24 mouse cellular contexts compared by ENCODE assay signal in genomic region chr9:123469087-123469486, GRCm38 (mm10). TPM values are rescaled to one million over a fixed set of nuclear protein-coding genes. Genes with fewer than 3 reads are reported as not detected.
DNase-seq lines count a peak whose midpoint lies in the region; ATAC-seq lines count a peak whose summit lies in the region.
"Had no signal": no experiment of that assay in that cellular context is flagged by ENCODE, and none has a peak within 500 bp of the region (broad histone marks: within the 10 kb centered on the region; RNA-seq: fewer than 3 reads in every experiment).

No protein-coding gene starts in this region.

- no peak overlapping the region for H3K4me3 ChIP-seq in heart, embryonic 15.5 days
- no peak overlapping the region for H3K4me3 ChIP-seq in kidney, embryonic 16.5 days (ENCODE audit: low read length)
- H3K4me3 ChIP-seq: embryonic facial prominence, embryonic 12.5 days; forebrain, embryonic 13.5 days; hindbrain, embryonic 13.5 days; stomach, embryonic 15.5 days had no signal

- peaks cover 30% of the 10 kb centered on the region for H3K4me1 ChIP-seq in heart, embryonic 15.5 days (replicated peaks)
- H3K4me1 ChIP-seq in kidney, embryonic 16.5 days (ENCODE audit: insufficient read depth, low read length), result no peaks in the 10 kb centered on the region
- H3K4me1 ChIP-seq: embryonic facial prominence, embryonic 12.5 days; stomach, embryonic 15.5 days had no signal

- peak overlapping the region; percentile 81 for H3K27ac ChIP-seq in heart, embryonic 15.5 days
- no peak overlapping the region for H3K27ac ChIP-seq in kidney, embryonic 16.5 days (ENCODE audit: low read length)
- H3K27ac ChIP-seq: embryonic facial prominence, embryonic 12.5 days; forebrain, embryonic 13.5 days; hindbrain, embryonic 13.5 days; stomach, embryonic 15.5 days had no signal

- no peak for ATAC-seq in heart, embryonic 15.5 days (replicated peaks; ENCODE audit: insufficient number of reproducible peaks, insufficient read depth, low FRiP score, low read depth)
- peak; percentile 36; the same call in 1 of the 2 replicates for ATAC-seq in erythroid progenitor cell, adult 5-6 weeks (replicated peaks; ENCODE audit: low FRiP score, poor library complexity, severe bottlenecking)
- ATAC-seq in megakaryocyte-erythroid progenitor cell, adult 5-6 weeks (replicated peaks; ENCODE audit: low FRiP score, low TSS enrichment, poor library complexity, severe bottlenecking), result peak; percentile 39
- ATAC-seq in kidney, embryonic 16.5 days (ENCODE audit: low FRiP score, low TSS enrichment), result no peak
- ATAC-seq: forebrain, embryonic 13.5 days; intestine, embryonic 16.5 days; midbrain, embryonic 16.5 days had no signal

- no peak for DNase-seq in heart, adult 18-20 months
- peak; percentile 31 for DNase-seq in lung, postnatal 10 days
- no peak for DNase-seq in lung, postnatal 14 days
- no peak for DNase-seq in cerebellum, postnatal 4 days (ENCODE audit: low spot score in 2 of 2)
- DNase-seq: adrenal gland, adult 8-10 months; cerebellum, adult 2 months; cerebellum, postnatal 25 days; kidney, adult 8-10 months; kidney, postnatal 10 days; right cerebral cortex, postnatal 25 days; thymus, postnatal 14 days had no signal

- H3K4me2 ChIP-seq in heart, embryonic 15.5 days, result no peak overlapping the region
- no peak overlapping the region for H3K4me2 ChIP-seq in kidney, embryonic 16.5 days (replicated peaks; ENCODE audit: low read depth, low read length)
- H3K4me2 ChIP-seq: embryonic facial prominence, embryonic 12.5 days; forebrain, embryonic 13.5 days; heart, embryonic 11.5 days; hindbrain, embryonic 13.5 days; midbrain, embryonic 11.5 days; stomach, embryonic 15.5 days had no signal

- H3K36me3 ChIP-seq in heart, embryonic 15.5 days, result no peaks in the 10 kb centered on the region
- no peaks in the 10 kb centered on the region for H3K36me3 ChIP-seq in kidney, embryonic 16.5 days (ENCODE audit: insufficient read depth, low read length)
- H3K36me3 ChIP-seq: embryonic facial prominence, embryonic 12.5 days; stomach, embryonic 15.5 days had no signal

- H3K27me3 ChIP-seq in heart, embryonic 15.5 days, result no peaks in the 10 kb centered on the region
- H3K27me3 ChIP-seq in kidney, embryonic 16.5 days (ENCODE audit: insufficient read depth, low read length), result no peaks in the 10 kb centered on the region
- H3K27me3 ChIP-seq: CH12.LX; embryonic facial prominence, embryonic 12.5 days; forebrain, embryonic 13.5 days; hindbrain, embryonic 13.5 days; stomach, embryonic 15.5 days had no signal

- no peak overlapping the region for H3K9ac ChIP-seq in heart, embryonic 15.5 days
- no peak overlapping the region for H3K9ac ChIP-seq in kidney, embryonic 16.5 days (replicated peaks; ENCODE audit: low read length)
- H3K9ac ChIP-seq: embryonic facial prominence, embryonic 12.5 days; forebrain, embryonic 13.5 days; hindbrain, embryonic 13.5 days; stomach, embryonic 15.5 days had no signal

- no peaks in the 10 kb centered on the region for H3K9me3 ChIP-seq in heart, embryonic 15.5 days (replicated peaks)
- H3K9me3 ChIP-seq in kidney, embryonic 16.5 days (ENCODE audit: low read length), result no peaks in the 10 kb centered on the region
- H3K9me3 ChIP-seq: embryonic facial prominence, embryonic 12.5 days; forebrain, embryonic 13.5 days; hindbrain, embryonic 13.5 days; stomach, embryonic 15.5 days had no signal

RNA-seq across cellular contexts. Expression of gene Limd1, which starts 9.4 kb away (rescaled TPM):
- 50.3 and 56.1 TPM in 2 replicates for polyA plus RNA-seq in heart, embryonic 15.5 days (2015; fragmentation: Nextera tagmentation; extraction: Ambion mirVana)
- 10 to 100 TPM; 32.8 to 37.1 TPM for total RNA-seq in heart, adult 18-20 months (2021)
- 59.1 and 60.2 TPM in 2 replicates for total RNA-seq in erythroid progenitor cell, adult 5-6 weeks (2015; ENCODE audit: low replicate concordance)
- total RNA-seq in erythroid progenitor cell, adult 5-6 weeks (2017; ENCODE audit: low replicate concordance), result 46.1 and 70.6 TPM in 2 replicates
- total RNA-seq in megakaryocyte-erythroid progenitor cell, adult 5-6 weeks (2014; fragmentation: Nextera tagmentation), result 40.2 and 42.1 TPM in 2 replicates
- 24.7 and 26.4 TPM in 2 replicates for total RNA-seq in megakaryocyte-erythroid progenitor cell, adult 5-6 weeks (2017)
- 55.7 and 58.1 TPM in 2 replicates for polyA plus RNA-seq in kidney, embryonic 16.5 days (2015; fragmentation: Nextera tagmentation; extraction: Ambion mirVana)

Comparison
In these comparisons a context has a peak if more than half of its experiments do, and no peak if none do; other contexts are left out.
1. ATAC-seq: peak in erythroid progenitor cell, adult 5-6 weeks (single experiment) and megakaryocyte-erythroid progenitor cell, adult 5-6 weeks (single experiment); none in heart, embryonic 15.5 days (single experiment) and kidney, embryonic 16.5 days (single experiment).